Mouse (Mus musculus) neural tube, embryonic 12.5 days (tissue): ENCODE measurements around the gene Ifitm5. TPM values are rescaled to one million over a fixed set of nuclear protein-coding genes. Genes with fewer than 3 reads are reported as not detected.

Experiments
- ATAC-seq: fragments of 200-750 bp; cut with Nextera tagmentation; 2 replicates; pipeline ENCODE4 v1.8.0; 2017; ENCODE audit warnings: low read depth, mild to moderate bottlenecking, moderate TSS enrichment, moderate library complexity; ENCODE audit not compliant: low FRiP score
- H3K27ac ChIP-seq: fragments of 300-500 bp; sonication (generic); 2 replicates; pipeline ENCODE4 v1.5.1; 2016
- H3K27me3 ChIP-seq: fragments of 300-500 bp; sonication (generic); replicated peaks from 2 replicates; pipeline ENCODE4 v1.6.1; 2016; ENCODE audit warnings: mild to moderate bottlenecking
- H3K36me3 ChIP-seq: fragments of 300-500 bp; sonication (generic); 2 replicates; pipeline ENCODE4 v1.6.1; 2016; ENCODE audit warnings: mild to moderate bottlenecking
- H3K4me1 ChIP-seq: fragments of 300-500 bp; sonication (generic); 2 replicates; pipeline ENCODE4 v1.6.1; 2016
- H3K4me2 ChIP-seq: fragments of 300-500 bp; sonication (generic); replicated peaks from 2 replicates; pipeline ENCODE4 v1.6.1; 2016; ENCODE audit warnings: mild to moderate bottlenecking
- H3K4me3 ChIP-seq: fragments of 300-500 bp; sonication (generic); 2 replicates; pipeline ENCODE4 v1.5.1; 2016
- H3K9ac ChIP-seq: fragments of 300-500 bp; sonication (generic); 2 replicates; pipeline ENCODE4 v1.6.1; 2016; ENCODE audit warnings: mild to moderate bottlenecking
- H3K9me3 ChIP-seq: fragments of 300-500 bp; sonication (generic); 2 replicates; pipeline ENCODE4 v1.6.1; 2016; ENCODE audit warnings: mild to moderate bottlenecking
- WGBS: fragments of 180-500 bp; shearing (Covaris S2); methylation state at CpG from one replicate; pipeline ENCODE4 v1.1.7; 2016; 5-methylcytosine and 5-hydroxymethylcytosine counted together
- polyA plus RNA-seq: library from polyadenylated mRNA; unstranded; fragments of >200 nt; fragmentation: Nextera tagmentation; extraction: Ambion mirVana; gene quantifications from 2 replicates; pipeline ENCODE4 v1.2.1, GENCODE M21; 2016

Ifitm5 gene
- polyA plus RNA-seq, 1 experiment from 2014 or later, result 1.6 TPM

- ATAC-seq, result no peak
- H3K9me3 ChIP-seq, result no peaks in the 10 kb centered on the region
- no peak overlapping the region for H3K27ac ChIP-seq
- peaks cover 19% of the 10 kb centered on the region for H3K4me1 ChIP-seq
- no peak overlapping the region for H3K4me2 ChIP-seq
- no peak overlapping the region for H3K4me3 ChIP-seq
- no peaks in the 10 kb centered on the region for H3K27me3 ChIP-seq
- H3K36me3 ChIP-seq, result peaks cover 11% of the 10 kb centered on the region
- no peak overlapping the region for H3K9ac ChIP-seq
- 90% methylated on average over 8 of the region's 8 CpGs for WGBS
Observed at GRCm38 (mm10) chr7:140948161-140948560, 1.9 kb downstream of the Ifitm5 start.

GRCm38 (mm10) chr7:140946980-140947379 is 3.1 kb downstream of the Ifitm5 start:
- H3K4me2 ChIP-seq, result no peak overlapping the region
- peaks cover 23% of the 10 kb centered on the region for H3K4me1 ChIP-seq
- peaks cover 11% of the 10 kb centered on the region for H3K36me3 ChIP-seq
- no peaks in the 10 kb centered on the region for H3K9me3 ChIP-seq
- ATAC-seq, result no peak
- H3K27me3 ChIP-seq, result no peaks in the 10 kb centered on the region
- no peak overlapping the region for H3K4me3 ChIP-seq
- H3K9ac ChIP-seq, result no peak overlapping the region
- WGBS, result 74% methylated on average over 7 of the region's 7 CpGs
- H3K27ac ChIP-seq, result no peak overlapping the region

- Histone ChIP-seq H3K9me3 (no peaks in the 10 kb centered on the region), H3K4me3 (no peak overlapping the region), H3K27me3 (no peaks in the 10 kb centered on the region), H3K36me3 (peaks cover 11% of the 10 kb centered on the region), H3K9ac (no peak overlapping the region), H3K4me2 (no peak overlapping the region), H3K27ac (no peak overlapping the region), H3K4me1 (peaks cover 21% of the 10 kb centered on the region)
- ATAC-seq, result no peak
- 91% methylated on average over 10 of the region's 10 CpGs for WGBS
Observed at GRCm38 (mm10) chr7:140946311-140946710, 3.8 kb downstream of the Ifitm5 start.

GRCm38 (mm10) chr7:140945247-140945646 is 4.8 kb downstream of the Ifitm5 start:
- 94% methylated on average over 5 of the region's 5 CpGs for WGBS
- Histone ChIP-seq H3K36me3 (peaks cover 11% of the 10 kb centered on the region), H3K27ac (no peak overlapping the region), H3K4me1 (peaks cover 11% of the 10 kb centered on the region), H3K4me2 (no peak overlapping the region), H3K27me3 (no peaks in the 10 kb centered on the region), H3K9ac (no peak overlapping the region), H3K4me3 (no peak overlapping the region), H3K9me3 (no peaks in the 10 kb centered on the region)
- ATAC-seq, result no peak

GRCm38 (mm10) chr7:140944236-140944635 is 5.9 kb downstream of the Ifitm5 start:
- no peak overlapping the region for H3K4me2 ChIP-seq
- ATAC-seq, result no peak
- H3K4me3 ChIP-seq, result no peak overlapping the region
- WGBS, result 91% methylated on average over 7 of the region's 7 CpGs
- no peaks in the 10 kb centered on the region for H3K27me3 ChIP-seq
- H3K36me3 ChIP-seq, result peaks cover 11% of the 10 kb centered on the region
- no peak overlapping the region for H3K27ac ChIP-seq
- H3K9ac ChIP-seq, result no peak overlapping the region
- peaks cover 12% of the 10 kb centered on the region; the same call in 1 of the 2 replicates for H3K4me1 ChIP-seq
- H3K9me3 ChIP-seq, result no peaks in the 10 kb centered on the region

- Histone ChIP-seq H3K9ac (no peak overlapping the region), H3K4me3 (no peak overlapping the region), H3K9me3 (no peaks in the 10 kb centered on the region), H3K27ac (no peak overlapping the region), H3K4me2 (no peak overlapping the region; the same call in 1 of the 2 replicates), H3K36me3 (peaks cover 7% of the 10 kb centered on the region), H3K27me3 (no peaks in the 10 kb centered on the region), H3K4me1 (peaks cover 12% of the 10 kb centered on the region; the same call in 1 of the 2 replicates)
- no peak for ATAC-seq
- 94% methylated on average over 4 of the region's 4 CpGs for WGBS
Observed at GRCm38 (mm10) chr7:140943356-140943755, 6.7 kb downstream of the Ifitm5 start.

- WGBS, result 92% methylated on average over 10 of the region's 10 CpGs
- H3K4me2 ChIP-seq, result no peak overlapping the region; the same call in 1 of the 2 replicates
Observed at GRCm38 (mm10) chr7:140942811-140943210, 7.3 kb downstream of the Ifitm5 start.

GRCm38 (mm10) chr7:140942341-140942740 is 7.8 kb downstream of the Ifitm5 start:
- peaks cover 12% of the 10 kb centered on the region; the same call in 1 of the 2 replicates for H3K4me1 ChIP-seq
- H3K27ac ChIP-seq, result no peak overlapping the region
- ATAC-seq, result no peak
- peak overlapping the region; percentile 46 for H3K4me3 ChIP-seq
- peak overlapping the region; percentile 58 for H3K4me2 ChIP-seq
- H3K36me3 ChIP-seq, result no peaks in the 10 kb centered on the region
- no peaks in the 10 kb centered on the region for H3K27me3 ChIP-seq
- H3K9me3 ChIP-seq, result no peaks in the 10 kb centered on the region
- peak overlapping the region; percentile 54; the same call in 1 of the 2 replicates for H3K9ac ChIP-seq
- 69% methylated on average over 9 of the region's 9 CpGs for WGBS

More at GRCm38 (mm10) chr7:140942811-140943210, 7.3 kb downstream of the Ifitm5 start:
- H3K9me3 ChIP-seq, result no peaks in the 10 kb centered on the region
- H3K27me3 ChIP-seq, result no peaks in the 10 kb centered on the region
- H3K4me1 ChIP-seq, result peaks cover 12% of the 10 kb centered on the region; the same call in 1 of the 2 replicates
- ATAC-seq, result no peak
- no peak overlapping the region for H3K27ac ChIP-seq
- no peak overlapping the region for H3K9ac ChIP-seq
- no peak overlapping the region for H3K4me3 ChIP-seq
- peaks cover 2% of the 10 kb centered on the region; the same call in 1 of the 2 replicates for H3K36me3 ChIP-seq

- Histone ChIP-seq H3K9me3 (no peaks in the 10 kb centered on the region), H3K4me1 (peaks cover 12% of the 10 kb centered on the region; the same call in 1 of the 2 replicates), H3K9ac (peak within 1 kb of the TSS; percentile 54), H3K27me3 (no peaks in the 10 kb centered on the region), H3K36me3 (no peaks in the 10 kb centered on the region), H3K27ac (no peak within 1 kb of the TSS), H3K4me3 (peak within 1 kb of the TSS; percentile 46), H3K4me2 (peak within 1 kb of the TSS; percentile 58)
- 3% methylated on average over 33 of the region's 33 CpGs for WGBS
- ATAC-seq, result peak; percentile 87
Observed at GRCm38 (mm10) chr7:140941222-140942051, 8.7 kb downstream of the Ifitm5 start, which contains the start of gene Pgghg. Gene Pgghg (plus strand): TSS chr7:140941391.

- H3K9me3 ChIP-seq, result no peaks in the 10 kb centered on the region
- no peak overlapping the region for H3K27ac ChIP-seq
- peak overlapping the region; percentile 32 for H3K4me2 ChIP-seq
- H3K27me3 ChIP-seq, result no peaks in the 10 kb centered on the region
- WGBS, result 5% methylated on average over 8 of the region's 8 CpGs
- H3K9ac ChIP-seq, result no peak overlapping the region
- H3K36me3 ChIP-seq, result no peaks in the 10 kb centered on the region
- peaks cover 12% of the 10 kb centered on the region; the same call in 1 of the 2 replicates for H3K4me1 ChIP-seq
- ATAC-seq, result 0 out of 2 replicates have a peak, but pooled peaks have one; percentile 27
- H3K4me3 ChIP-seq, result no peak overlapping the region
Observed at GRCm38 (mm10) chr7:140939669-140940171, 10.4 kb downstream of the Ifitm5 start.

GRCm38 (mm10) chr7:140938896-140939295 is 11.2 kb downstream of the Ifitm5 start:
- no peaks in the 10 kb centered on the region for H3K36me3 ChIP-seq
- WGBS, result 19% methylated on average over 2 of the region's 2 CpGs
- no peaks in the 10 kb centered on the region for H3K27me3 ChIP-seq
- H3K4me1 ChIP-seq, result peaks cover 12% of the 10 kb centered on the region; the same call in 1 of the 2 replicates
- H3K9ac ChIP-seq, result no peak overlapping the region
- no peak overlapping the region for H3K4me3 ChIP-seq
- H3K27ac ChIP-seq, result no peak overlapping the region
- no peak for ATAC-seq
- no peaks in the 10 kb centered on the region for H3K9me3 ChIP-seq
- H3K4me2 ChIP-seq, result no peak overlapping the region

- H3K4me1 ChIP-seq, result peaks cover 12% of the 10 kb centered on the region; the same call in 1 of the 2 replicates
- H3K4me2 ChIP-seq, result no peak overlapping the region
- ATAC-seq, result no peak
- no peaks in the 10 kb centered on the region for H3K9me3 ChIP-seq
- no peaks in the 10 kb centered on the region for H3K36me3 ChIP-seq
- H3K27me3 ChIP-seq, result no peaks in the 10 kb centered on the region
- WGBS, result 47% methylated on average over 3 of the region's 3 CpGs
- H3K4me3 ChIP-seq, result no peak overlapping the region
- no peak overlapping the region for H3K9ac ChIP-seq
- H3K27ac ChIP-seq, result no peak overlapping the region
Observed at GRCm38 (mm10) chr7:140938436-140938835, 11.7 kb downstream of the Ifitm5 start.
